Mouse (Mus musculus) spleen, postnatal 4 days (tissue): Measurements from ENCODE around the gene Aqp9.

ENCODE experiments used
- DNase-seq, 2 experiments: peaks; one replicate each; pipeline ENCODE4 v3.0.0; 2022; ENCODE audit warnings: low spot score in 2 of 2

Gene Aqp9

DNA sequence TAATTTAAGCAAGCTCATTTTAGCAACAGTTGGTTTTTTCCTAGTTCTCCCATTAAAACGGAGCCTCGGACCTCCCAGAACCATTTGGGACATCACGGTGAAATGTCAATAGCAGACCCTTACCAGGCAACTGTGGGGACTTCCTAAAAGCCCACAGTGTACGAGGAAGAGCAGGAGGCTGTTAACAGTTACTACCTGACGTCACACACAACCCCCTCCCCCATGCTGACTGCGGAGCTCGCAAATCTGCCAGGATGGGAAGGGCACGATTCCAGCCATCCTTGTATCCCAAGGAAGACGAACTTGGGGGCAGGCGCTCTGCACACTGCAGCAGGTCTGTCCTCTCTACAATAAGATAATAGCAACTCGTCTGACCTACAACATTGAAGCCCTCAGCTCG, at the start of gene Aqp9:
TSS of gene Aqp9 (minus strand) at position 172 of the 400 bp plus-strand sequence.
- DNase-seq, result no peak

DNA sequence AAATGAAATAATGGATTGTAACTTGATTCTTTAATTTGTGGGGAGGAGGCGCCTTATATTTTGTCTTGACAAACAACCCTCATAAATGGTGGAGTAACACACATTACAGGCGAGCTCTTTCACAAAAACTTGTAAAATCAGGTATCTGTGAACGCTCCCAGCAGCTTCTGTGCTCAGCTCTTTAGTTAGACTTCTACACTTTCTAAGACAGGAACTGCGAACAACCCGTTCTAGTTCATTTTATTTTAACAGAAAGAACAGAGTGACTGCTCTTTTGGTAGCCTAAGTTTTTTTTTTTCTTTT, 49.3 kb upstream of the Aqp9 start:
- DNase-seq, result no peak

DNA sequence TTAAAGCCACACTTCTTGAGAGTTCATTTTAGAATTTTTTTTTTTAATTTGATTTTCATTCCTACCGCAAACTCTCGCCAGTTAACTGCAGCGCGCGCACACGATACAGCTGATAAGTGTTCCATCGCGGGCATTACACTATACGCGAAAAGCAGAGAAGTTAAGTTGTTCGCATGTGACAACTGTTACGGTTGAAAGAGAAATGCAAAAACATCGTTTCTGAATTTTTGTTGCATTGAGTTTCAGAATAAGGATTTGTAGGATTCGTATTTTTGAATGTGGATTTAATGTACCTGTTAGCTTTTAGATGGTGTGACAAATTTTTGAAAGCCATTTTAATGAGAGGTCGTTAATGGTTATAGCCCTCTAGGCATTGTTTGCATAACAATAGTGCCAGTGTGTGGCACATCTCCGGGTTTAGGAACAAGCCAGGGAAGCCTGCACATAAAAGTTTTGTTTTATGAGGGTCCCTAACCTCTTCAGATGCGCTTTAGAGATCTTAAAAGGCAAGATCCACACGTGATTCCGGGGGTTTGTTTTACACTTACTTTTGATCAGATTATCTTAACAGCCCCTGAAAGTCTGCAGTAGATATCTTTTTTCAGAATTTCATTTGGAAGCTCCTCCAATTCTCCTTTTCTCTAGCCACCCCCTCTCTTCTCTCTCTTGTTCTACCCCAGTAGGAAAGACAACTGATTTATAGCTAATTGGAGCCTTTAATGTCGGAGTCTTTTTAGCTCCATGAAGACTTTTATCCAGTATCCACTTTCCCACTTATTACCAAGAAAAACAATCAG, 48.7 kb upstream of the Aqp9 start:
- DNase-seq, result no peak

DNA sequence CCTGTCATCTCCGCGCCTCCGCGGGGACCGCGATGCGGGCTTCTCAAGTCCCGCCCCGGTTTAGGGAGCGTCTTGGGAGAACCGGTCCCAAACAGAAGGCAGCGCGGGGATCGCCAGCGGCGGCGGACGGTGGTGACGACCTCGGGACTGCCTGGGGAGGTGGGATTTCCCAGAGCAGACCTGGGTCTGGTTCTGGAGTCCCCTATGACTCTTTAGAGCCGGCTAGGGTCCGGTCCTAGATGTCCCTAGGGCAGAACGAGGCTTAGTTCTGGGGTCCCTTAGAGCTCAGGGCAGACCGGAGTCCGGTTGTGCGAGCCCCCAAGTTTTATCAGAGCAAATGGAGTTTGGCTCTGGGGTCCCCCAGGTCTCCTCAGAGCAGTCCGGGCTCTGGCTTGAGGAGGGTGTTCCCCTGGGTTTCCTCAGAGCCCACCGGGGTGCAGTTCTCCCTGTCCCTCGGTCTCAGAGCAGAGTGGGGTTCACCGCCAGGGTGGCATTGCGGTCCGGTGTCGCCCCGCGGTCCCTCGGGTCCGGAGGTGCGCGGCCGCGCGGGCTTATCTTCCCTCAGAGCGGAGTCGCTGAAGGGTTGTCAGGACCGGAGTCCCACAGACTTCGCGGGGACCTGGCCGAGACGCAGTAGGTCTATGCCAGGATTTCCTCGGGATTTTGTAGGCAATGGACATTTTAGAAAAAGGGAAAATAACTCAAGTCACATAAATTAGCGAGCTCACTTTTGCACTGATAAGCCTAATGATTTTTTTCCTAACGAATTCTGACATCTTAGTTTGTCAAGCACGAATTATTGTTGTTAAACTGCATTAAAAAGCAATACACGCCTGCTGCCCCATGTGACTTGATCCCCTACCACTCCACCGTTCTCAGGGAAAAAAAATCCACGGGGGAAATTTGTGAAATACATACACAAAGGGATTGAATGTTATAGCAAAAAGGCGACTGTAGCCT, 47.8 kb upstream of the Aqp9 start:
- peak in 1 of 2 experiments; percentile 67 for DNase-seq

DNA sequence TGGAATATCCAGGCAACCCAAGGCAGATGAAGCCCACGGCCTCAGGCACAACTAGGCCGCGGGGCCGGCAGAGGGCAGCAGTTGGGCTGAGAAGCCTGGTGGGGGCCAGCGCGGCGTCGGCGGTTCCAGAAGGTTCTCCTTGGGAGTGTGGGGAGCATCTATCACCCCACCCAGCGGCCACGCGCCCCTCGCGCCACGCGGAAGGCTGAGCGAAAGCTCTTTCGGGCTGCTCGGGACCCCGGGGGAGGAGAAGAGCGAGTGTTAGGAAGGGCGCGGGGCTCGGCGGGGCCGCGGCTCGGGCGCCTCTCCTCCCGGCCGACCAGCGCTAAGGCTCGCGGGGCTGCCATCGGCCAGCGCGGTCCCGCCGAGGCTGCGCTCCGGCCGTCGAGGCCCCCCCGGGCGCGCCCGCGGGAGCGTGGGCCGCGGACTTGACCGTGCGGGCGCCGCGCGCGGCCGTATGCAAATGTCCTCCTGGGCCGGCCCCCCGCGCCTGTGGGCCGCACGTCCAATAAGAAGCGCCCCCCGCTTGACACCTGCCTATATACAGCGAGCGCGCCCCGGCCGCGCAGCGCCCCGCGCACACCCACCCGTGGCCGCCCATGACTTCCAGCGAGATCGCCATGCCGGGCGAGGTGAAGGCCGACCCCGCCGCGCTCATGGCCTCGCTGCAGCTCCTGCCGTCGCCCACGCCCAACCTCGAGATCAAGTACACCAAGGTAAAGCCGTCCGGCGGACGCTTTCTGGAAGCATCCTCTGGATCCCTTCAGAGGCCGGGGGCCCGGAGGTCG, 47.0 kb upstream of the Aqp9 start, which contains the start of gene Aldh1a2:
TSS of gene Aldh1a2 (plus strand) at position 542 of the 788 bp plus-strand sequence.
- peak; percentile 38 to 77 for DNase-seq

DNA sequence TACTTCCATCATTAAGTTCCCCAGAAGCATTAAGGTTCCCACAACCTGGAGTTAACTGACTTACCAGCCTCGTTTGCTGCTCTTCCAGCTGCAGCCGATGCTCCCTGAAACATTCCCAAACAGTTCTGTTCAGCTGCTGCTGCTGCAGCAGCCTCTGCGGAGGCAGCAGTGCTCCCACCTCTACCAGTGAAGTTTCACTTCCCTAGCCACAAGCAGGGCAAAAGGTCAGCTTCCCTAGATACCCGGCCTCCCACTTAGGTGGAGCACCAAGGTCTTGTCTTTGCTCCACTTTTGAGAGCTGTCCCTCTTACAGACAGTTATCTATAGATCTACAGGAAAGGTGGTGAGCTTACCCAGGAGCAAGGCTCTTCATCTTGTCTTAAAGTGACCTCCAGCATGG, 45.2 kb upstream of the Aqp9 start:
- no peak for DNase-seq

DNA sequence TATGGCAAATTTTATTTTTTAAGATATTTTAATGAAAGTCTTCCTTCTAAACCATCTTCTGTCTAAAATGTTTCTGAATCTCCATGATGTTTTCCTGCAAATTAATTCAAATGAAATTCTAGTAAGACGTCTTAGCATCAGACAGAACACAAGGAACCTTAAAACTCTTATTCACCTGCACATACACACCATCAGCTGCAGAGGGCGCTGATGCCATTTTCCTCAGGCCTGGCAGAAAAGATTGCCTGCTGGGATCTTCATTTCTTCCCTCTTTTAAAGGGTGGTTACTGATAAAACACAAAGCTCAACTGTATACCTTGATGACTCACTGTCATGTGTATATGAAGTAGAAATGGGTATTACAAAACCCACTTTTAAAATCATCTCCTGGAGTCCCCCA, 42.4 kb upstream of the Aqp9 start:
- no peak for DNase-seq

DNA sequence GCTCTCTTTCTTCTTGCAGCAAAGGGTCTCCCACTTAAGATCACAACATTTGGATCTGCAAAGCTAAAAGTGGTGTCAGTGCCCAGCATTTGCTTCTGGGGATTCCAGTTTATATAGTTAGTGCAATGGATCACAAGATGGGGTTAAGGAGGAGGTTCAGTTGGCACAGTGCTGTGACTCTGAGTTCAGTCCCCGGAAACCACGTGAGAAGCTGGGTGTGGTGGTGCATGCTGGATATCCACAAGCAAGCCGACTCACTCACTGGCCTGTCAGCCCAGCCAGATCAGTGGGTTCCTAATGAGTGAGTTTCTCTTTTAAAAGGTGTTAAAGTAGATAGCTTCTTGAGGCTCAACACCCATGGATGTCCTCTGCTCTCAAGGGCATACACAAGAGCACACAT, 40.8 kb upstream of the Aqp9 start:
- no peak for DNase-seq

DNA sequence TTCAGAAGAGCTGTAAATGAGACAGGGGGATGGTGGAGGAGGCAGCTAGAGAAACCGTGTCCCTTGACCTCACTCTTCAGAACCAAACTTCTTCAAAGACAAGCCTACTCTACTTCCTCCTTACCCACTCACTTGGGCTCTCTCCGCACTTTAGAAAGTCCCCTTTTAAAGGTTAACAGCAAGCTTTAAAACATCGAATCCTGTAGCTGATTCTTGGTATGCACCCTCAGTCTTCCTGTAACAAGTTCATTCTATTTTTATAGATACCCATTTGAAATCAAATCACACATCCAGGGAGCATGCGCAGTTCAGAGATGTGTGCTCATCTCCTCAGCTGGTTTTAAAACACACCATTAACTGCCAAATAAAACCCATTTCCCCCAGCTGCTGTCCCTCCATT, 33.8 kb upstream of the Aqp9 start:
- peak in 1 of 2 experiments; percentile 24 for DNase-seq

DNA sequence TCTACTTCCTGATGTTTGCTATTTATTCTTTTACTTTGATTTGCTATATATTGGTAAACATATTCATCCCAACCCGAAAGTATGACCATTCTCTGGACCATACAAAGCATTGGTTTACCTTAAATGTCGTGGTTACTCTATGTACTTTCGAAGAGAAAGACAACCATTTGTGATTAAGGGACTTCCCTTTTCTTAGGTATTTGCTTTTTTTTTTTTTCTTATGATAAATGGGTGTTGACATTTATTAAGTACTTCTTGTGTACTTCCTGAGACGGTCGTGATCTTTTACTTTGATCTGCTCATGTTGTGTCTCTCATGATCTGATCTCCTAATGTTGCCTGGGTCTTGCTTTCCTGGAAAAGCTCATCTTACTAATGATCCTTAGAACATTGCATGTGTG, 30.3 kb upstream of the Aqp9 start:
- no peak for DNase-seq

DNA sequence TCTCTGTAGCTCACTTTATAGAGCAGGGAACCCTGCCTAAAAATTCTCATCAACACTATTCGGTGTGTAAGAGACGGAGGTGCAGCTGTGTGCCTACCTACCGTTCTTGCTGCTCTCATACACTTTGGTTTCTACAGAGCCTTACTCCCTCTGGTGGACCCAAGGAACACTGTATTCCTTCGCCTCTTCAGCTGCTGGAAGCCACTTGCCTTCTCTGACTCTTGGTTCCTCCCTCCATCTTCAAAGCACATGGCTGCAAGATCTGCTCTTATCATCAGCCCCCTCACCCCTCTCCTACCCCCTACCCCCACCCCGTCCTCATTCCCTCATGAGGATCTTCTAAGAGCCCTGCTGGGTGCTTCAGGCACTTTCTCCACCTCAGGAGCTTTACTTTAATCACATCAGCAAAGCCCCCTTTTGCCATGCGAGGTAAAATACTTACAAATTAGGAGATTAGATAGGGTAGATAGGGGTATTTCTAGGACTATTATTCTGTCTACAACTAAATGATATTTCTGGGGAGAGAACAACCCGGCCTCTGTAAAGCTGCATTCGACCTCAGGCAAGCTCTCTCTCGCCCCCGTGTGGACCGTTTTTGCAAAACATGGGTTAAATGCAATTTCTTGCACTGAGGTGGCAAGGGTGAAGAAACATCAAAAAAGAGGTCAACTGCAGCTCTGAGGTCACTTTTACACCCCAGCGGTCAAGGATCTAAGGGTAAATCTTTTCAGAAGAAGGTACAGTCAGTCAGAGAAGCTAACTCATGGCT, 20.3 kb upstream of the Aqp9 start:
- DNase-seq, result peak; percentile 80 to 93

DNA sequence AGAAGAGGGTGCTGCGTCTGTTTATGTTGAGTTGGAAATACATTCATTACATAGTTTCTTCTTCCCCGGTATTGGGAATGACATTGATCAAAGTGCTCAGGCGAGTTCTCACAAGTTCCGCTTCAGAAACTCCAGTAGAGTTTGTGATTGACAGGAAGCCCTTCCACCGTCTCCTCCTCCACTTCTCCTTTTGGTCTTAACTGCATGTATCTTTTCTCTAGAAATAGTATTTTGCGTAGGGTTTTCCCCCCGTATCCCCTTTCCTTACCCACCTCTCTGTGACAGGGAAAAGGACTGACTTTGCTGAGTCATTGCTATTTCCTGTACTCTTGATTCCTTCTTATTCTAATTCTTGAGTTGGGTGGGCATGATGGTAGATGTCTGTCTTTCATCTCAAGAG, 18.9 kb upstream of the Aqp9 start:
- no peak for DNase-seq

DNA sequence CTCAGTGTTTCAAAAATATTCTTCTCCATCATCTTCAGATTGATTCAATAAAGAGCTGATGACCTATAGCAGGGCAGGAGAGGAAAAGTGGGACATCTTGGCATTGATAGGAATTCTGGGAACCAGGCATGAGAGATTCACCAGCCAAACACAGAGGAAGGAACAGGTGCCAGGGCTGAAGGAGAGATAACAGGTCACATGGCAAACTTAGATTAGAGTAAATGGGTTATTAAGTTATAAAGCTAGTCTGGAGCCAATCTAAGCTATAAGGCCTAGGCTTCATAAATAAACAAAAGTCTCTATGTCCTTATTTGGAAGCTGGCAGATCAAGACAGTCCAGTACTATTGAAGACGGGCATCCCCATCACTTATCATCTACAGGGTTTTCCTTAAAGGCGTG, 17.3 kb upstream of the Aqp9 start:
- no peak for DNase-seq

DNA sequence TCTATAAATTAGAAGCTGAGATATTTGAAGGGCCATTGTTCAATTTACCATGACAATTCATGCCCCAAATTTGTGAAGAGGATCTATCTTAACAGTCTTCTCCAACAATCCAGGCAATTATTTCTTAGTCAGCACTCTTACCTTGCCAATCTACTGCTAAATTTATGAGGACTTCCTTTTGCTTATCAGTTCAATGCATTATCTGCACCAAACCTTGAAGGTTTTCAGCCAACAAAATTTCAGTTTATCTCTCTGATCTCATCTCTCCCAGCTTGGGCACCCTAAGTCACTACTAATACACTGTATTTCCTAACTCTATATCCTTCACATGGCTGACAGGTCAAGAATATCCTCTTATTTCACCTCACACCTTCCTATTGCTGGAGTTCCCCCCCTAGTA, 16.8 kb upstream of the Aqp9 start:
- DNase-seq, result no peak

DNA sequence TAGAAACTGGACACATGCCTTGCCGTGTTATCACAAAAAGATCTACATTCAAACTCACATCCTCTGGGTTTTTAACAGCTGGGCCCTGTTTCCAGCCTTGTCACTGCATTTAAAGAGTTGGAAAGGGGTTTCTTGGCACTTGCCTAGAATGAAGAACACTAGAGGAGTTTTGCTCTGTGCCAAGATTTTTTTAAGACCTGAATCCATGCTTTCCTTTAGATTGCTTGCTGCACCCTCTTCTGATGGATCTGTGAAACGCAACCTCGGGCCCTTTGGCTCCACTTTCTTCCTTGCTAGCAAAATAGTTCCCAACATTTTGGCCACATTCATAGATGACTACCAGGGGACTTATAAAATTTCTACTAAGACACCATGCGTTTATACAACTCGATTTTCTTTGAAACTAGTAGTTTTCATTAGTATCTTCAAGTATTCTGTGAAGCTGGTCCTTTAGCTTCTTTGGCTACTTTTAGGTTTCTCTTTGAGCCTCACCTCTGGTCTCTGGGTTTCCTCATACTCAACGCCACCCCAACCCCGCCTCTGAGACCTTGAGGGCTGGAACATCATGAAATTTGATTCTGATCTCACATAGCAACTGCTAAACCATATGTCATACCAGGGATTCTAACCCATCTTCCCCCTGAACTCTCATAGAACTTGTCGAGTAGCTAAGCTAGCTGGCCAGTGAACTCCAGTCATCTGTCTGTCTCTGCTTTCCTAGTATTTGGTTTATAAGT, 11.7 kb upstream of the Aqp9 start:
- no peak for DNase-seq

DNA sequence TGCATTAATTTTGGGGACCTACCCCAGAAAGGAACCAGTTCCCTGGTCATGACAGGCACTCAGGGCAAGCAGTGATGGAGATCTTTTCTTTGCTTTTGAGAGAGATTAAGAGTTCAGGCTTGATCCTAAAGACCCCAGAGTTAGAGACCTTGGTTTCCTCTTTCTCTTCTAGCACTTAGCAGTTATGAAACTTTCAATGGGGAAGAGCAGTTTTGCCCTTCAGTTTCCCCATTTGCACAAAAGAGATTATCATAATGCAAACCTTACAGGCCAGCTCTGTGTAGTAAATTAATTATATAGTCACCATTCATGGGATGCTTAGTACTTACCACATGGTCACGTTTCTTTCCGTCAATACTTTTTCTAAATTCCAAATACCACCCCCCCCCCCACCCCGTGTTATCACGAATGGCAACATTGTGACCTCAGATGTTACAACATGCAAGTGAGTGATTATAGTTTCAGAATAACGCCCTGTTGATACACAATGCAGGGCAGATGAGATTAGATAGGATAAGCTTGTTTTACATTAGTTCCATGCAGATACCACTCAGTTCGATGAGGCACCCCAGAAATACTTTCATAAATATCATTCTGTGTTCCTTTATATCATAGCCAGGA, 10.9 kb upstream of the Aqp9 start:
- DNase-seq, result no peak

DNA sequence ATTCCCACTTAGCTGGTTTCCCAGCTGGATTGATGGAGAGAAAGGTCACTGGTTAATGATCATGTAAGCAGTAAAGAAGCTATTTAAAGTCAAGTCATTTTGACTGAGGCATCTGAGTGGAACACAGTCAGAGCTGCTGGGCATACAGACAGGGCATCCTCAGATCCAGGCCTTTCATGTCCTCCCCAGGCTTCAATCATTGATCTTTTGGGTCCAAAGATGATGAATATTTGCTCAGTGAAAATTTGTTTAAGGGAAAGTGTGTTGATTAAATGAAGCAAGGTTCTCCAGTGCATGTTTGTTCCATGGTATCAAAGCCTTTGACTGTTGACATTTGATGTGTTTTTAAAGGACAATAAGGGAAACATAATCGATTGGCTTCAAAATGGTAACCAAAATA, 7.2 kb upstream of the Aqp9 start:
- DNase-seq, result no peak

DNA sequence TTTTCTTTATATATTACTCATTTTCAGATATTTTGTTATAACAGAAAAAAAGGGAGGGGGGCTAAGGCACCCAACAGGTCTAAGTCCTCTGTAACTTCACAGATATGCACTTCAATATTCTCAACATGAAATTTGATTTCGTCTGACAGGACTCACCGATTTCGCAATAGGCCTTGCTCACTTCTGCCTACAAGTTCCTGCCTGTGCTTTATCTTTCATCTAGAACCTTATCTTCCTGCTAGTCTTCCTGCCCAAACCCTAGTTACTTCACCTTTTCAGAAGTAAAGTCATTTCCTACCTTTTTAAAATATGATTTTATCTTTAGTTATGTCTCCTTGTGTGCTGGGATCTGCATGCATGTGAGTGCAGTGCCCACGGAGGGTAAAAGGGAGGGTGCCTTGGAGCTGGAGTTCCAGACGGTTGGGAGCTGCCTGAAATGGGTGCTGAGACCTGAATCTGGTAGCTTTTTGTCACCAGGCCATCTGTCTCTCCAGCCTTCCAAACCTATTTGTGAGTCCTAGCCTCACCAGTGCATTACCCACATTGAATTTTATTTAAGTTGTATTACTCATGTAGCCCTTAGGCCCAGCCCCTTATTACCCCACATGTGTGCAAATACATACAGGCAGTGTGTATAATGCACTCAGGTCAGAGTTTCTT, 6.0 kb upstream of the Aqp9 start:
- peak in 1 of 2 experiments; percentile 22 for DNase-seq

DNA sequence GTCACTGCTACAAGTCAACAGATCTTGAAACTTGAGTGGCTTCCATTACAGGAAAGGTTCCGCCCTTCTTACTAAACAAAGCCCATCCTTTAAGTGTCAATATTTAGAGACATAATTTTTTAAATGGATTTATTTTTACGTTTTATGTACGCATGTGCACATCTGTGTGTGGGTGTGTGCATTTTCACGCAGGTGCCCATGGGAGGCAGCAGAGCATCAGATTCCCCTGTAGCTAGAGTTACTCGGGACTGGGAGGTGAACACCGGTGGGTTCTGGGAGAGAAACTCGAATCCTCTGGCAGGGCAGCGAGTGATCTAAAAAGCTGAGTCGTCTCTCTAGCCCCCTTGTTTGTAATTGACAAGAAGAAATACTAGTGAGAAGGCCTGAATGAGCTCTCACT, 5.1 kb upstream of the Aqp9 start:
- no peak for DNase-seq
